In genomic region chr10:71857089-71857488, GRCm38 (mm10) we compare ENCODE assay signal across 13 mouse cellular contexts.
A peak's percentile ranks its signal among the peaks of the same experiment; 100 is the strongest.
DNase-seq lines count a peak whose midpoint lies in the region; ATAC-seq and TF ChIP-seq lines count a peak whose summit lies in the region.
"Had no signal": no experiment of that assay in that cellular context is flagged by ENCODE, and none has a peak within 500 bp of the region (broad histone marks: within the 10 kb centered on the region; RNA-seq: fewer than 3 reads in every experiment).

No protein-coding gene starts in this region.

- no peak for TF ChIP-seq CTCF in forebrain, postnatal 0 days (IDR thresholded peaks at IDR 0.05; ENCODE audit: low read depth)

- peak; percentile 67 for ATAC-seq in forebrain, embryonic 11.5 days (replicated peaks; ENCODE audit: low FRiP score)
- 0 out of 2 replicates have a peak, but pooled peaks have one; percentile 8 for ATAC-seq in forebrain, postnatal 0 days
- ATAC-seq in midbrain, embryonic 14.5 days (ENCODE audit: low FRiP score, low TSS enrichment): peak; percentile 37; the same call in 1 of the 2 replicates

- no peak overlapping the region for H3K4me3 ChIP-seq in forebrain, embryonic 11.5 days (ENCODE audit: low read depth, low read length)
- H3K4me3 ChIP-seq in forebrain, embryonic 10.5 days: no peak overlapping the region
- no peak overlapping the region for H3K4me3 ChIP-seq in forebrain, postnatal 0 days (ENCODE audit: low read depth, low read length)
- H3K4me3 ChIP-seq in midbrain, embryonic 14.5 days (replicated peaks; ENCODE audit: low read depth, low read length): no peak overlapping the region
- H3K4me3 ChIP-seq: left cerebral cortex, adult 2 months; limb, embryonic 10.5 days; megakaryocyte, embryonic 14.5 days; myocyte had no signal

- intact Hi-C loops in heart, postnatal 10 days (cut with DNase I): no loop called here

- H3K4me2 ChIP-seq in forebrain, embryonic 11.5 days (ENCODE audit: low read depth, low read length, severe bottlenecking): no peak overlapping the region
- peak overlapping the region; percentile 32; the same call in 1 of the 2 replicates for H3K4me2 ChIP-seq in forebrain, postnatal 0 days (ENCODE audit: low read depth)
- H3K4me2 ChIP-seq in midbrain, embryonic 14.5 days (ENCODE audit: low read length): peak overlapping the region; percentile 39

- WGBS in forebrain, embryonic 11.5 days: 68% methylated on average over 4 of the region's 4 CpGs
- WGBS in forebrain, embryonic 10.5 days: 77% methylated on average over 4 of the region's 4 CpGs
- WGBS in forebrain, postnatal 0 days: 33% methylated on average over 4 of the region's 4 CpGs
- WGBS in midbrain, embryonic 14.5 days: 59% methylated on average over 4 of the region's 4 CpGs

- H3K27ac ChIP-seq in forebrain, embryonic 11.5 days (ENCODE audit: low read depth, low read length): no peak overlapping the region
- H3K27ac ChIP-seq in forebrain, embryonic 10.5 days: no peak overlapping the region
- no peak overlapping the region; the same call in 1 of the 2 replicates for H3K27ac ChIP-seq in forebrain, postnatal 0 days (ENCODE audit: low read depth, low read length)
- 0 out of 2 replicates have a peak overlapping the region, but pooled peaks have one; percentile 37 for H3K27ac ChIP-seq in midbrain, embryonic 14.5 days (replicated peaks; ENCODE audit: low read depth, low read length)
- H3K27ac ChIP-seq: left cerebral cortex, adult 2 months; limb, embryonic 10.5 days had no signal

- H3K27me3 ChIP-seq in forebrain, embryonic 11.5 days (ENCODE audit: control insufficient read depth, insufficient read depth, low read length): no peaks in the 10 kb centered on the region
- H3K27me3 ChIP-seq in forebrain, embryonic 10.5 days (ENCODE audit: poor library complexity, severe bottlenecking): no peaks in the 10 kb centered on the region
- H3K27me3 ChIP-seq in forebrain, postnatal 0 days (ENCODE audit: insufficient read depth, low read length): no peaks in the 10 kb centered on the region
- no peaks in the 10 kb centered on the region for H3K27me3 ChIP-seq in midbrain, embryonic 14.5 days (ENCODE audit: control insufficient read depth, insufficient read depth, low read length)
- H3K27me3 ChIP-seq: megakaryocyte, embryonic 14.5 days had no signal

- H3K9ac ChIP-seq in forebrain, embryonic 11.5 days (ENCODE audit: low read length): no peak overlapping the region
- H3K9ac ChIP-seq in forebrain, postnatal 0 days: no peak overlapping the region
- H3K9ac ChIP-seq in midbrain, embryonic 14.5 days (replicated peaks; ENCODE audit: low read length): no peak overlapping the region

- no peaks in the 10 kb centered on the region for H3K9me3 ChIP-seq in forebrain, embryonic 11.5 days (ENCODE audit: control insufficient read depth, low read length)
- H3K9me3 ChIP-seq in forebrain, embryonic 10.5 days: no peaks in the 10 kb centered on the region
- no peaks in the 10 kb centered on the region for H3K9me3 ChIP-seq in forebrain, postnatal 0 days (ENCODE audit: low read length)
- H3K9me3 ChIP-seq in midbrain, embryonic 14.5 days (ENCODE audit: control insufficient read depth, low read length): no peaks in the 10 kb centered on the region
- H3K9me3 ChIP-seq: limb, embryonic 10.5 days had no signal

- no peak for DNase-seq in forebrain, embryonic 11.5 days (ENCODE audit: low spot score)
- no peak for DNase-seq in forebrain, embryonic 10.5 days (ENCODE audit: extremely low spot score, low spot score)
- DNase-seq in brain, adult 2 months (ENCODE audit: low read depth, low spot score): peak; percentile 2
- DNase-seq in forebrain, postnatal 0 days: peak; percentile 10
- DNase-seq in midbrain, embryonic 14.5 days: no peak
- DNase-seq in heart, postnatal 10 days: no peak
- no peak for DNase-seq in ovary, postnatal 10 days (ENCODE audit: low spot score)
- no peak for DNase-seq in T-cell, adult 2 months (ENCODE audit: low spot score)
- DNase-seq: lung, postnatal 14 days had no signal

- H3K36me3 ChIP-seq in forebrain, embryonic 11.5 days (ENCODE audit: control insufficient read depth, insufficient read depth, low read length): no peaks in the 10 kb centered on the region
- no peaks in the 10 kb centered on the region for H3K36me3 ChIP-seq in forebrain, embryonic 10.5 days (replicated peaks)
- H3K36me3 ChIP-seq in forebrain, postnatal 0 days (ENCODE audit: insufficient read depth): no peaks in the 10 kb centered on the region
- H3K36me3 ChIP-seq in midbrain, embryonic 14.5 days (ENCODE audit: control insufficient read depth, insufficient read depth, low read length): no peaks in the 10 kb centered on the region
- H3K36me3 ChIP-seq: limb, embryonic 10.5 days had no signal

- no peaks in the 10 kb centered on the region for H3K4me1 ChIP-seq in forebrain, embryonic 11.5 days (replicated peaks; ENCODE audit: control insufficient read depth, insufficient read depth, low read length)
- no peaks in the 10 kb centered on the region for H3K4me1 ChIP-seq in forebrain, embryonic 10.5 days
- H3K4me1 ChIP-seq in forebrain, postnatal 0 days (ENCODE audit: insufficient read depth): 0 out of 2 replicates have a peak, but pooled peaks cover 5% of the 10 kb centered on the region
- H3K4me1 ChIP-seq in midbrain, embryonic 14.5 days (ENCODE audit: control insufficient read depth, insufficient read depth, low read length): peaks cover 6% of the 10 kb centered on the region; the same call in 1 of the 2 replicates
- H3K4me1 ChIP-seq: limb, embryonic 10.5 days; megakaryocyte, embryonic 14.5 days had no signal

Comparison
In these comparisons a context has a peak if more than half of its experiments do, and no peak if none do; other contexts are left out.
1. DNase-seq: peak in brain, adult 2 months (single experiment) and forebrain, postnatal 0 days (single experiment); none in forebrain, embryonic 11.5 days (single experiment), forebrain, embryonic 10.5 days (single experiment), midbrain, embryonic 14.5 days (single experiment), heart, postnatal 10 days (0 of 2), ovary, postnatal 10 days (single experiment) and T-cell, adult 2 months (single experiment).
2. ATAC-seq: peak in every context shown above with its lines; median percentile 67 in forebrain, embryonic 11.5 days; 37 in midbrain, embryonic 14.5 days; 8 in forebrain, postnatal 0 days.